Mouse (Mus musculus) thymus, postnatal 25 days (tissue): ENCODE measurements around the gene Fcgr2b.
A peak's percentile ranks its signal among the peaks of the same experiment; 100 is the strongest.
"Not testable (repeated sequence)": the region's sequence is repeated elsewhere in the genome, so short reads cannot be mapped to it uniquely, and the experiment has no call there.

Source experiments
- DNase-seq: peaks from one replicate; pipeline ENCODE4 v3.0.0; 2022

Fcgr2b gene

DNA sequence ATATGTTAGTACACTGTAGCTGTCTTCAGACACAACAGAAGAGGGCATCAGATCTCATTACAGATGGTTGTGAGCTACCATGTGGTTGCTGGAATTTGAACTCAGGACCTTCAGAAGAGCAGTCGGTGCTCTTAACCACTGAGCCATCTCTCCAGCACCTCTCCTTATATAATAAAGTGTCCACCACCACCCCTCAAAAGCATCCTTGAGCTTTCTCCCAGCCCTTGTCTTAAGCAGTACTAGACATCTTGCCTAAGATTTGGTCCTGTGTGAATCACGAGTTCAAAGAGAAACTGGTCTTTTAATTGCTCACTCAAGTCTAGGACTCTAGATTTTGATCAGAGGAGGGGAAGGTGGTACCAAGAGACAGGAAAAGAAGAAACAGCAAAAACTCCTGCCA, 997 bp downstream of the Fcgr2b start:
- not testable (repeated sequence) for DNase-seq

DNA sequence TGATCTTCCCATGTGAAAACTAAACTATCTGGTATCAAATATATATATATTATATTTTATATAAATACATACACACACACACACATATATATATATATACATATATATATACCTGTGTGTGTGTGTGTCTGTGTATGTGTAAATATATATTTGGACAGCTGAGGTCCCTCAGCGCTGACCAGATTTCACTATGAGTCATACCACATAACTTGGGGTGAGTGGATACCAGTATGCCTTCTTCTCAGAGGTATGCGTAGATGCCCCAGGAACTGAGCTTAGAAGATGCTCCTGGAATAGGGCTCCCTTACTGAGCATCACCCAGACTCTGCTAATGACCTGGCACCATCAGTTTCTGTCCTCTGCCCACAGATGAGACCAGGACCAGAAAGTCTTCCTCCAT, 1.6 kb downstream of the Fcgr2b start:
- DNase-seq = no peak

- DNase-seq = no peak
Observed at GRCm38 (mm10) chr1:170974171-170974570, 2.2 kb downstream of the Fcgr2b start.

- no peak for DNase-seq
Observed at GRCm38 (mm10) chr1:170972936-170973335, 3.4 kb downstream of the Fcgr2b start.

DNA sequence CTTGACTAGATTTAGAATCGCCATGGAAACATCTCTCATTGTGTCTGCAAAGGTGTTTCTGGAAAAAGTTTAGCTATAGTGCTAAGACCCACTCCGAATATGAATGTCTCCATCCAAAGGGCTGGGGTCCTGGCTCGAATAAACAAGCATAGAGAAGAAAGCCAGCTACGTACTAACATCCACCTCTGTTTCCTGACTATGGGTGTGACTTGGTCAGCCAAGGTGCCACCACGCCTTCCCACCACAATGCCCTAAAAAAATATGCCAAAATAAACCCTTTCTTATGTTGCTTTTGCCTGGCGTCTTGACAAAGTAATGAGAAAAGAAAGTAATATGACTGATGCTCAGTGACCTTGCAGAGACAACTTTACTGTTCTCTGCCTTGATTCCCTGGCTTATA, 3.9 kb downstream of the Fcgr2b start:
- DNase-seq = no peak

DNA sequence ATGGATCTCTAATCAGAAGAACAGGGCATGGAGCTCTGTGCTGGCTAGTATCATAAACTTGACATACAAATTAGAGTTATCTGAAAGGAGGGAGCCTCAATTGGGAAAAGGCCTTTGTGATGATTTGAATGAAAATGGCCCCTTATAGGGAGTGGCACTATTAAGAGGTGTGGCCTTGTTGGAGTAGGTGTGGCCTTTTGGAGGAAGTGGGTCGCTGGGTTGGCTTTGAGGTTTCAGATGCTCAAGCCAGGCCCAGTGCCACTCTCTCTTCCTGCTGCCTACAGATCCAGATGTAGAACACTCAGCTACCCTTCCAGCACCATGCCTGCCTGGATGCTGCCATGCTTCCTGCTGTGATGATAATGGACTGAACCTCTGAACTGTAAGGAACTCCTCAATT, 7.8 kb downstream of the Fcgr2b start:
- no peak for DNase-seq

DNA sequence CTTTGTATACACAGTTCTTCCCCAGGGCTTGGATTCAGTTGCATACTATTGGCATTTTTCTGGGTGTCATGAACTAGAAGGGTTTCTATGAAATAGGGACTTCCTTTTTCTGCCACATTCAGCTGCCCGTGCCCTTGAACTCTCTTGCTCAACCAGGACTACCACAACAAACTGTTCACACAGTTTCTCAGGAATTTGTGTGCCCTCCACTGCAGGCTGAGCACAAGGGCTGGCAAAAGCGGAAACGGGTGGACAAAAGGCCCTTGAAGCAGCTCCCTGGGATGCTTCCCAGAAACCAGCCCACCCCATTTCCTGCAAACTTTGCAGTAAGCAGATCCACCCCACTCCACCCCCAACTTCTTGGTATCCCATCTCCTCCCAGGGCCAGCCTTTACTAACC, 8.8 kb downstream of the Fcgr2b start:
- no peak for DNase-seq

GRCm38 (mm10) chr1:170963087-170963486, 13.3 kb downstream of the Fcgr2b start:
- DNase-seq = no peak

DNA sequence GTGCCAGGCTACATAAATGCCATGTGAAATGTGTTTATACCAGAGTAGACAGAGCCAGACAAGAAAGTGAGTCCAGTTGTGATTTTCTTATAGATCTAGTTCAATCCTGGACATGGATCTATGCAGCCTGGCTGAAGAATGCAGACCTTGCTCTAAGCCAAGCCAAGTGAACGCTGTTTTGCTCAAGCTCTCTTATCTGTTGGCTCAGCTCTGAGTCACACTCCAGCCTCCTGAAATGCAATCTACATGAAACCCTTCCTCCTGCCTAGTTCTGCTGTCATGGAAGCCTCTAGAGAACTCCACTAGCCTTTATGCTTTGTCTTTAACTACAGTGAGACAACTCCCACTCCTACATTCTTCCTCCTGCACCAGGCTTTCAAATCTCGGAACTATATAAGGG, 14.0 kb downstream of the Fcgr2b start:
- no peak for DNase-seq

- no peak for DNase-seq
Observed at GRCm38 (mm10) chr1:170961101-170961500, 15.2 kb downstream of the Fcgr2b start.

- no peak for DNase-seq
Observed at GRCm38 (mm10) chr1:170959791-170960190, 16.6 kb downstream of the Fcgr2b start.

- no peak for DNase-seq
Observed at GRCm38 (mm10) chr1:170958225-170958624, 18.1 kb downstream of the Fcgr2b start.

GRCm38 (mm10) chr1:170953192-170953591, 23.2 kb downstream of the Fcgr2b start:
- no peak for DNase-seq

DNA sequence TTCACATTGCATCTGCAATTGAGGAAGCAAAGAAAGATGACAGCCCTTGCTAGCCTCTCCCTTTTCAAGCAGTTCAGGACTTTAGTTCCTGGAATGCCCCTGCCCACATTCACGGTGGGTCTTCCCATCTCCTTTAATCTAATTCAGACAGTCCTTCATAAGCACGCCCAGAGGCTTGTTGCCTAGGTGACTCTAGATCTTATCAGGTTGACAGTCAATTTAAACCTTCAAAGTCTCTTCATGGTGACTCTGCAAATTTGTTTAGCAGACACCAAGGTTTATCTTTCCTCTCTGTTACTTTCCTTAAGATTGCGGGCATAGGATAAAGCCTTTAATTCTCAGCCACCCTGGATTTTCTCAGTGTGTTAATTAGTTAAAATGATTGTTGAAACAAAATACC, 25.6 kb downstream of the Fcgr2b start:
- no peak for DNase-seq

GRCm38 (mm10) chr1:170944908-170945307, 31.4 kb downstream of the Fcgr2b start:
- not testable (repeated sequence) for DNase-seq

DNA sequence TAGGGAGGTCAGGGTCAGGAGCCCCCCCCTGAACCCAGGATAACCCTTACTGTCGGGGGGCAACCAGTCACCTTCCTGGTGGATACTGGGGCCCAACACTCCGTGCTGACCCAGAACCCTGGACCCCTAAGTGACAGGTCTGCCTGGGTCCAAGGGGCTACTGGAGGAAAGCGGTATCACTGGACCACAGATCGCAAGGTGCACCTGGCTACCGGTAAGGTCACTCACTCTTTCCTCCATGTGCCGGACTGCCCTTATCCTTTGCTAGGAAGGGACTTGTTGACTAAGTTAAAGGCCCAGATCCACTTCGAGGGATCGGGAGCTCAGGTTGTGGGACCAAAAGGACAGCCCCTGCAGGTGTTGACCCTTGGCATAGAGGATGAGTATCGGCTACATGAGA, 32.2 kb downstream of the Fcgr2b start:
- DNase-seq = not testable (repeated sequence)

- DNase-seq = no peak
Observed at GRCm38 (mm10) chr1:170939255-170939654, 37.1 kb downstream of the Fcgr2b start.

- DNase-seq = no peak
Observed at GRCm38 (mm10) chr1:170934383-170934782, 42.0 kb downstream of the Fcgr2b start.

DNA sequence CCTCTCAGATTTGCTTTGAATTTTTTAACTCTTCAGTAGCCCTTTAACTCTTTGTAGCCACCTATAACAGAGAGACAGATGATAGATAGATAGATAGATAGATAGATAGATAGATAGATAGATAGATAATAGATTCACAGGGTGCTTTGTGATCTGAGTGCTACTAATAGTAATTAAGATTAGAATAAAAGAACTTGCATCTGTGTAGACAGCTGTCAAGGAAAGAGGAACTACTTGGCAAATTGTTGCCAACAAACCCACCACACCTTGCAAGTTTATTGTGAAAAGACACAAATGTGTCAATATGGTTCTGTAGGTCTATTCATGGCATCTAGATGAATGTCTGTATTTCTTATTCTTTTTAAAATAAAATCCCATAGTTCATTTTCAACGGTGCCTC, 42.4 kb downstream of the Fcgr2b start:
- no peak for DNase-seq

DNA sequence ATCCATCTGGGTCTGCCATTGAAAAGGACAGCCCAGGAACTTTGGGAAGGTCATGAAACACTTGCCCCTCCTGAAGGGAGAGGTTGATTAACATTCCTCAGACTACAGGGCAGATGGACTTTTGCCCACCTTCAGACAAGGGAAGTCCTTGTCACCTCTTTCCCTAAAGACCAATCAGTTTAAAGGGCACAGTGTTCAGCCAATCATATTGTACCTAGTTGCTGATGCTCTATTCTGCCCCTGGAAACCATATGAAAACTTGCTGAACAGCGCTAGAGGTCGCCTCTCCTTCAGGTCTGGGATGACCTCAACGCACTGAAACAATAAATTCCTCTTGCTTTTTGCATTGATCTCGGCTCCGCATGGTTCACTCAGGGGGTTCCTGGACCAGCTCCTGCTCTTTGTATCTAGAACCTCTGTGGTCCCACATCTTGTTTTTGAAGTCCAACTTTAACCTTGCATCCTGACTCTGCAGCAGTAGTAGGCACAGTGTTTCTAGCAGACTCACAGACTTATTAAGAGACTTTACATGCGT, 42.9 kb downstream of the Fcgr2b start:
- DNase-seq = no peak

GRCm38 (mm10) chr1:170932043-170932442, 44.3 kb downstream of the Fcgr2b start:
- DNase-seq = no peak

- DNase-seq = no peak
Observed at GRCm38 (mm10) chr1:170929245-170929644, 47.1 kb downstream of the Fcgr2b start.

- DNase-seq = no peak
Observed at GRCm38 (mm10) chr1:170928467-170928866, 47.9 kb downstream of the Fcgr2b start.

GRCm38 (mm10) chr1:170927378-170927777, 49.0 kb downstream of the Fcgr2b start, which contains the start of gene Fcrla:
Gene Fcrla, minus strand, starts transcription at chr1:170927583.
- no peak for DNase-seq

DNA sequence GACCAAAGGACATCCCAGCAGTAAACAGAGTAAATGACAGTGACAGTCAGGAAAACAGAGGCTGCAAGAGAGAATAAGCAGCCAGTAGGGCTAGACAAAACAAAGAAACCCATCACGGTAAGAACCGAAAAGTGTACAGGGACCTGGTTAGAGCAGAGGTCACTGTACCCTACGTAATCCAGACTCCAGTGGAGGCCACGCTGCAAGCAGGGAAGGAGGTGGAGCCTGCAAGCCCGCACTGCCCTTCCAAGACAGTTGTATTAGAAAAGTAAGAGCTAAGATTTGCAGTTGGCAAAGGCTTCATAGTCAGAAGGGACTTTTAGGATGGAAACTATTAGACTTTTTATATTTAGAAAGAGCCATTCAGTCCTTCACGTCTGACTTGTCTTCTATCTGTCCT, 49.4 kb downstream of the Fcgr2b start:
- DNase-seq = no peak

- peak; percentile 27 for DNase-seq
Observed at GRCm38 (mm10) chr1:170924485-170924884, 51.9 kb downstream of the Fcgr2b start.
